Mouse (Mus musculus): ENCODE data around the gene Cavin1. TPM values are rescaled to one million over a fixed set of nuclear protein-coding genes. Genes with fewer than 3 reads are reported as not detected.
A peak's percentile ranks its signal among the peaks of the same experiment; 100 is the strongest.

Cavin1 gene
- polyA plus RNA-seq, 1 experiment from 2014 or later: 51.4 TPM

GRCm38 (mm10) chr11:100994233-100994632, 23.5 kb upstream of the Cavin1 start:
- 65% methylated on average over 9 of the region's 9 CpGs for WGBS
- no peak for ATAC-seq (ENCODE audit: low FRiP score)

GRCm38 (mm10) chr11:100993437-100993836, 22.8 kb upstream of the Cavin1 start:
- WGBS: 89% methylated on average over 2 of the region's 2 CpGs
- H3K4me1 ChIP-seq: no peaks in the 10 kb centered on the region
- H3K9me3 ChIP-seq (replicated peaks): no peaks in the 10 kb centered on the region
- H3K36me3 ChIP-seq: no peaks in the 10 kb centered on the region
- ATAC-seq (ENCODE audit: low FRiP score): no peak
- no peak overlapping the region for H3K27ac ChIP-seq
- H3K9ac ChIP-seq: no peak overlapping the region
- no peaks in the 10 kb centered on the region for H3K27me3 ChIP-seq
- H3K4me2 ChIP-seq (replicated peaks): no peak overlapping the region
- no peak overlapping the region for H3K4me3 ChIP-seq

More at GRCm38 (mm10) chr11:100994233-100994632, 23.5 kb upstream of the Cavin1 start:
- Histone ChIP-seq H3K27me3 (no peaks in the 10 kb centered on the region; the same call in 1 of the 2 replicates), H3K9me3 (replicated peaks) (no peaks in the 10 kb centered on the region), H3K27ac (no peak overlapping the region), H3K4me1 (no peaks in the 10 kb centered on the region), H3K4me2 (replicated peaks) (no peak overlapping the region), H3K9ac (no peak overlapping the region), H3K36me3 (no peaks in the 10 kb centered on the region), H3K4me3 (no peak overlapping the region)

GRCm38 (mm10) chr11:100991027-100991534, 20.4 kb upstream of the Cavin1 start:
- 21% methylated on average over 6 of the region's 6 CpGs for WGBS
- Histone ChIP-seq H3K27me3 (no peaks in the 10 kb centered on the region), H3K9ac (no peak overlapping the region), H3K9me3 (replicated peaks) (no peaks in the 10 kb centered on the region), H3K4me2 (replicated peaks) (no peak overlapping the region), H3K36me3 (no peaks in the 10 kb centered on the region), H3K4me3 (no peak overlapping the region), H3K27ac (no peak overlapping the region), H3K4me1 (no peaks in the 10 kb centered on the region)
- no peak for ATAC-seq (ENCODE audit: low FRiP score)

GRCm38 (mm10) chr11:100989666-100990065, 19.0 kb upstream of the Cavin1 start:
- H3K9ac ChIP-seq: no peak overlapping the region
- H3K36me3 ChIP-seq: no peaks in the 10 kb centered on the region
- no peak overlapping the region for H3K27ac ChIP-seq
- WGBS: 59% methylated on average over 2 of the region's 2 CpGs
- no peak overlapping the region for H3K4me2 ChIP-seq (replicated peaks)
- H3K9me3 ChIP-seq (replicated peaks): no peaks in the 10 kb centered on the region
- no peak overlapping the region for H3K4me3 ChIP-seq
- H3K27me3 ChIP-seq: no peaks in the 10 kb centered on the region
- H3K4me1 ChIP-seq: no peaks in the 10 kb centered on the region
- no peak for ATAC-seq (ENCODE audit: low FRiP score)

GRCm38 (mm10) chr11:100988674-100989073, 18.0 kb upstream of the Cavin1 start:
- Histone ChIP-seq H3K36me3 (no peaks in the 10 kb centered on the region), H3K4me2 (replicated peaks) (no peak overlapping the region), H3K4me3 (no peak overlapping the region), H3K4me1 (no peaks in the 10 kb centered on the region), H3K27me3 (no peaks in the 10 kb centered on the region), H3K27ac (no peak overlapping the region), H3K9ac (no peak overlapping the region), H3K9me3 (replicated peaks) (no peaks in the 10 kb centered on the region)
- ATAC-seq (ENCODE audit: low FRiP score): no peak
- WGBS: 82% methylated on average over 3 of the region's 3 CpGs

- no peak for ATAC-seq (ENCODE audit: low FRiP score)
- Histone ChIP-seq H3K4me3 (no peak overlapping the region), H3K27me3 (peaks cover 17% of the 10 kb centered on the region), H3K9ac (no peak overlapping the region), H3K4me1 (0 out of 2 replicates have a peak, but pooled peaks cover 5% of the 10 kb centered on the region), H3K4me2 (replicated peaks) (no peak overlapping the region), H3K36me3 (no peaks in the 10 kb centered on the region), H3K27ac (no peak overlapping the region), H3K9me3 (replicated peaks) (no peaks in the 10 kb centered on the region)
- WGBS: 41% methylated on average over 3 of the region's 3 CpGs
Measured at GRCm38 (mm10) chr11:100985607-100986006, 14.9 kb upstream of the Cavin1 start.

GRCm38 (mm10) chr11:100983778-100984131, 13.1 kb upstream of the Cavin1 start:
- ATAC-seq (ENCODE audit: low FRiP score): no peak
- H3K9me3 ChIP-seq (replicated peaks): no peaks in the 10 kb centered on the region
- no peak overlapping the region for H3K9ac ChIP-seq
- no peak overlapping the region for H3K4me3 ChIP-seq
- H3K36me3 ChIP-seq: no peaks in the 10 kb centered on the region
- WGBS: 83% methylated on average over 7 of the region's 7 CpGs
- no peak overlapping the region for H3K27ac ChIP-seq
- 0 out of 2 replicates have a peak, but pooled peaks cover 5% of the 10 kb centered on the region for H3K4me1 ChIP-seq
- peaks cover 22% of the 10 kb centered on the region for H3K27me3 ChIP-seq
- H3K4me2 ChIP-seq (replicated peaks): no peak overlapping the region

- ATAC-seq (ENCODE audit: low FRiP score): no peak
- H3K4me3 ChIP-seq: peak overlapping the region; percentile 25
Measured at GRCm38 (mm10) chr11:100983125-100983777, 12.6 kb upstream of the Cavin1 start.

GRCm38 (mm10) chr11:100982087-100982486, 11.4 kb upstream of the Cavin1 start:
- ATAC-seq (ENCODE audit: low FRiP score): no peak
- no peak overlapping the region for H3K4me3 ChIP-seq
- WGBS: 15% methylated on average over 8 of the region's 8 CpGs
- H3K36me3 ChIP-seq: no peaks in the 10 kb centered on the region
- no peak overlapping the region for H3K27ac ChIP-seq
- H3K9me3 ChIP-seq (replicated peaks): no peaks in the 10 kb centered on the region
- H3K27me3 ChIP-seq: peaks cover 22% of the 10 kb centered on the region
- no peak overlapping the region for H3K4me2 ChIP-seq (replicated peaks)
- H3K4me1 ChIP-seq: 0 out of 2 replicates have a peak, but pooled peaks cover 5% of the 10 kb centered on the region
- no peak overlapping the region for H3K9ac ChIP-seq

More at GRCm38 (mm10) chr11:100983125-100983777, 12.6 kb upstream of the Cavin1 start:
- H3K27ac ChIP-seq: no peak overlapping the region
- H3K36me3 ChIP-seq: no peaks in the 10 kb centered on the region
- H3K4me1 ChIP-seq: 0 out of 2 replicates have a peak, but pooled peaks cover 5% of the 10 kb centered on the region
- 5% methylated on average over 20 of the region's 20 CpGs for WGBS
- no peaks in the 10 kb centered on the region for H3K9me3 ChIP-seq (replicated peaks)
- H3K9ac ChIP-seq: no peak overlapping the region
- H3K4me2 ChIP-seq (replicated peaks): peak overlapping the region; percentile 59
- H3K27me3 ChIP-seq: peaks cover 22% of the 10 kb centered on the region

- no peak overlapping the region for H3K27ac ChIP-seq
- no peak overlapping the region for H3K9ac ChIP-seq
- H3K9me3 ChIP-seq (replicated peaks): no peaks in the 10 kb centered on the region
- ATAC-seq (ENCODE audit: low FRiP score): no peak
- H3K27me3 ChIP-seq: peaks cover 22% of the 10 kb centered on the region
- H3K4me3 ChIP-seq: no peak overlapping the region
- no peak overlapping the region for H3K4me2 ChIP-seq (replicated peaks)
- H3K36me3 ChIP-seq: no peaks in the 10 kb centered on the region
- 0 out of 2 replicates have a peak, but pooled peaks cover 5% of the 10 kb centered on the region for H3K4me1 ChIP-seq
- WGBS: 65% methylated on average over 3 of the region's 3 CpGs
Measured at GRCm38 (mm10) chr11:100981236-100981635, 10.5 kb upstream of the Cavin1 start.

- H3K4me2 ChIP-seq (replicated peaks): no peak overlapping the region
- ATAC-seq (ENCODE audit: low FRiP score): no peak
- H3K4me1 ChIP-seq: 0 out of 2 replicates have a peak, but pooled peaks cover 5% of the 10 kb centered on the region
- H3K36me3 ChIP-seq: no peaks in the 10 kb centered on the region
- 69% methylated on average over 1 of the region's 1 CpGs for WGBS
- H3K27ac ChIP-seq: no peak overlapping the region
- peaks cover 22% of the 10 kb centered on the region for H3K27me3 ChIP-seq
- no peak overlapping the region for H3K4me3 ChIP-seq
- H3K9me3 ChIP-seq (replicated peaks): no peaks in the 10 kb centered on the region
- no peak overlapping the region for H3K9ac ChIP-seq
Measured at GRCm38 (mm10) chr11:100980438-100980837, 9.8 kb upstream of the Cavin1 start.

GRCm38 (mm10) chr11:100979887-100980286, 9.2 kb upstream of the Cavin1 start:
- 74% methylated on average over 8 of the region's 8 CpGs for WGBS

GRCm38 (mm10) chr11:100975241-100975640, 4.6 kb upstream of the Cavin1 start:
- Histone ChIP-seq H3K9me3 (replicated peaks) (no peaks in the 10 kb centered on the region), H3K9ac (no peak overlapping the region), H3K4me1 (peaks cover 4% of the 10 kb centered on the region; the same call in 1 of the 2 replicates), H3K36me3 (no peaks in the 10 kb centered on the region), H3K4me3 (no peak overlapping the region), H3K4me2 (replicated peaks) (no peak overlapping the region), H3K27me3 (peaks cover 50% of the 10 kb centered on the region), H3K27ac (no peak overlapping the region)
- WGBS: 67% methylated on average over 7 of the region's 7 CpGs
- no peak for ATAC-seq (ENCODE audit: low FRiP score)

More at GRCm38 (mm10) chr11:100979887-100980286, 9.2 kb upstream of the Cavin1 start:
- ATAC-seq (ENCODE audit: low FRiP score): no peak
- Histone ChIP-seq H3K9ac (no peak overlapping the region), H3K36me3 (no peaks in the 10 kb centered on the region), H3K4me3 (no peak overlapping the region), H3K4me1 (0 out of 2 replicates have a peak, but pooled peaks cover 5% of the 10 kb centered on the region), H3K27me3 (peaks cover 25% of the 10 kb centered on the region), H3K9me3 (replicated peaks) (no peaks in the 10 kb centered on the region), H3K4me2 (replicated peaks) (no peak overlapping the region), H3K27ac (no peak overlapping the region)

Data from hindbrain, embryonic 12.5 days (tissue).